Mouse (Mus musculus) olfactory bulb, adult 2 months (tissue): ENCODE measurements around the gene Mrpl33.

Experiments used
- CTCF ChIP-seq: fragments of 200-500 bp; IDR thresholded peaks from 2 replicates; pipeline ENCODE4 v1.5.1; 2012; ENCODE audit warnings: low read depth, mild to moderate bottlenecking, low read length, moderate library complexity; ENCODE audit not compliant: insufficient read depth
- POLR2A ChIP-seq: fragments of 200-500 bp; IDR thresholded peaks from 2 replicates; pipeline ENCODE4 v1.6.1; 2012; ENCODE audit warnings: mild to moderate bottlenecking, low read depth, low read length, moderate library complexity; ENCODE audit not compliant: insufficient read depth

DNA sequence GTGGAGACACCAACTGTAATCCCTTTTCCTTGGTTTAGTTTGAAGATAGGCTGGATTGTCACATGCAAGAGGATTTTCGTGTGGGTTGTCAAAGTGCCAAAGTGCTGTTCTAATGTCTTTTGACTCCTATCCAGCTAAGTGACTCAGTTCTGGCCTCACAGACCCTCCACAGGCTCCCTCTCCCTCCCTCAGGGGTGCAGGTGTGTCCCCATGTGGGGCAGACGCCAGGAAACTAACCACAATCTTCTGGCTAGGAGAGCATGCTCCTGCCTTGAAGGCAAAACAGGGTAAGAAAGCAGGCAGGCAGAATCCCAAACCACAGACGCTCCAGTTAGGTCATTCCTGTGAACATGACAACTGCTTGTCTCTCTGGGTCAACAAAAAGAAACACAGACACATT, 9.4 kb downstream of the Mrpl33 start:
- TF ChIP-seq CTCF (no peak), POLR2A (no peak)
